Mouse (Mus musculus): ENCODE results near the gene Rab5c. TPM values are rescaled to one million over a fixed set of nuclear protein-coding genes. Genes with fewer than 3 reads are reported as not detected.

Rab5c gene
- total and polyA plus RNA-seq, 2 experiments from 2014 or later: 34.4 to 250 TPM

DNA sequence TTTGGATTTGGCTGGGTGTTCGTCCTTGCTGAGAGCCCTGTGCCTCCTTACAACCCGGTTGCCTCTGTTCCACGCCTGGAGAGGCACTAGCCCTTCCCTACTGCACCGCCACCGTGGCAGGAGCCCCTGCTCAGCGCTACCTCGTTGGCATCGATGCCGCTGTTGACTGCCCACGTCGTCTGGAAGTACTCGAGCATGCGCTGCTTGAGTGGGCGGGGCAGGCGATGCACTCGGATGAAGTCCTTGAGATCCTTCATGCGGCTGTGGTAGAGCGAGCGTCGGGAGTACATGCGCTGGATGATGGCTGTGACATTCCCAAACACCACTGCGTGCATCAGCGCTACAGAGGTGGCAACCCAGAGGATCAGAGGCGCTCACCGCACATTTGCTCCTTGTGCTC lies 11.5 kb upstream of the Rab5c start:
- no peak overlapping the region for H3K4me2 ChIP-seq (ENCODE audit: low read depth, low read length, poor library complexity, severe bottlenecking)
- H3K36me3 ChIP-seq (ENCODE audit: insufficient read depth, low read length): peaks cover 30% of the 10 kb centered on the region
- H3K27me3 ChIP-seq (ENCODE audit: insufficient read depth, low read length): no peaks in the 10 kb centered on the region
- no peak for TF ChIP-seq CTCF (IDR thresholded peaks at IDR 0.05)
- no peak overlapping the region for H3K4me3 ChIP-seq (ENCODE audit: low read depth, low read length)
- DNase-seq (ENCODE audit: low spot score) (no peak), ATAC-seq (ENCODE audit: low FRiP score) (no peak)
- H3K9ac ChIP-seq (replicated peaks; ENCODE audit: low read length, poor library complexity, severe bottlenecking): no peak overlapping the region
- no peaks in the 10 kb centered on the region for H3K9me3 ChIP-seq (ENCODE audit: low read length)
- WGBS: 56% methylated on average over 25 of the region's 25 CpGs
- H3K27ac ChIP-seq (ENCODE audit: low read depth, low read length): no peak overlapping the region
- H3K4me1 ChIP-seq (ENCODE audit: insufficient read depth, low read length): no peaks in the 10 kb centered on the region

DNA sequence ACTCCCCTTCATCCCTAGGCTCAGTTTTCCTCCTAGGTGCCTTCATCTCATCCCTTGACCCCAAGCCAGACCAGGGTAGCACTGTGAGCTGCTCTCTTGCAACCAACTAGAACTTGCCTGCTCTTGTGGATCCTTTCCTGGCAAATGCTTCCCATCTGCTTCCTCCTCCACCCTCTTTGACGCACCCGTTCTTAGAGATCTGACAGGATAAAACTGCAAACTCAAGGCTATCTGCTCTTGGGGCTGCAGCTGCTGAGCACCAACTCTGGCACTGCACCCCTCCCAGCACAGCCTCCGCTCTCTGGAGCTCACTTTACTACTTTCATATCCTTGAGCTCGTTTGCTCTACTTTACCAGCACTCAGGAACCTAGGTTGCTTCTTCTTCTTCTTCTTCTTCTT lies 10.6 kb upstream of the Rab5c start:
- no peaks in the 10 kb centered on the region for H3K27me3 ChIP-seq (ENCODE audit: insufficient read depth, low read length)
- ATAC-seq (ENCODE audit: low FRiP score) (no peak), DNase-seq (ENCODE audit: low spot score) (no peak)
- H3K36me3 ChIP-seq (ENCODE audit: insufficient read depth, low read length): peaks cover 29% of the 10 kb centered on the region
- TF ChIP-seq CTCF (IDR thresholded peaks at IDR 0.05): no peak
- H3K4me3 ChIP-seq (ENCODE audit: low read depth, low read length): no peak overlapping the region
- H3K27ac ChIP-seq (ENCODE audit: low read depth, low read length): no peak overlapping the region
- no peak overlapping the region for H3K9ac ChIP-seq (replicated peaks; ENCODE audit: low read length, poor library complexity, severe bottlenecking)
- 80% methylated on average over 4 of the region's 4 CpGs for WGBS
- H3K4me1 ChIP-seq (ENCODE audit: insufficient read depth, low read length): no peaks in the 10 kb centered on the region
- H3K4me2 ChIP-seq (ENCODE audit: low read depth, low read length, poor library complexity, severe bottlenecking): no peak overlapping the region
- H3K9me3 ChIP-seq (ENCODE audit: low read length): no peaks in the 10 kb centered on the region

GRCm38 (mm10) chr11:100747114-100747513 lies 9.1 kb upstream of the Rab5c start:
- Histone ChIP-seq H3K4me2 (ENCODE audit: low read depth, low read length, poor library complexity, severe bottlenecking) (no peak overlapping the region), H3K36me3 (ENCODE audit: insufficient read depth, low read length) (peaks cover 33% of the 10 kb centered on the region), H3K4me3 (ENCODE audit: low read depth, low read length) (no peak overlapping the region), H3K27ac (ENCODE audit: low read depth, low read length) (no peak overlapping the region), H3K27me3 (ENCODE audit: insufficient read depth, low read length) (no peaks in the 10 kb centered on the region), H3K9ac (replicated peaks; ENCODE audit: low read length, poor library complexity, severe bottlenecking) (no peak overlapping the region), H3K9me3 (ENCODE audit: low read length) (no peaks in the 10 kb centered on the region), H3K4me1 (ENCODE audit: insufficient read depth, low read length) (no peaks in the 10 kb centered on the region)
- 77% methylated on average over 5 of the region's 5 CpGs for WGBS
- TF ChIP-seq CTCF (IDR thresholded peaks at IDR 0.05): no peak
- DNase-seq (ENCODE audit: low spot score) (no peak), ATAC-seq (ENCODE audit: low FRiP score) (no peak)

- Histone ChIP-seq H3K4me3 (ENCODE audit: low read depth, low read length) (no peak overlapping the region), H3K27ac (ENCODE audit: low read depth, low read length) (no peak overlapping the region), H3K9ac (replicated peaks; ENCODE audit: low read length, poor library complexity, severe bottlenecking) (no peak overlapping the region), H3K4me2 (ENCODE audit: low read depth, low read length, poor library complexity, severe bottlenecking) (no peak overlapping the region), H3K36me3 (ENCODE audit: insufficient read depth, low read length) (peaks cover 35% of the 10 kb centered on the region), H3K9me3 (ENCODE audit: low read length) (no peaks in the 10 kb centered on the region), H3K27me3 (ENCODE audit: insufficient read depth, low read length) (no peaks in the 10 kb centered on the region), H3K4me1 (ENCODE audit: insufficient read depth, low read length) (no peaks in the 10 kb centered on the region)
- ATAC-seq (ENCODE audit: low FRiP score): no peak
- TF ChIP-seq CTCF (IDR thresholded peaks at IDR 0.05): no peak
- no peak for DNase-seq (ENCODE audit: low spot score)
- 90% methylated on average over 10 of the region's 10 CpGs for WGBS
These were observed 8.5 kb upstream of the Rab5c start for GRCm38 (mm10) chr11:100746546-100746945.

GRCm38 (mm10) chr11:100745085-100745484 lies 7.1 kb upstream of the Rab5c start:
- DNase-seq (ENCODE audit: low spot score): peak; percentile 76
- peak; percentile 38; the same call in 1 of the 2 replicates for ATAC-seq (ENCODE audit: low FRiP score)

GRCm38 (mm10) chr11:100741348-100741747 lies 3.3 kb upstream of the Rab5c start:
- Histone ChIP-seq H3K36me3 (ENCODE audit: insufficient read depth, low read length) (peaks cover 24% of the 10 kb centered on the region), H3K27me3 (ENCODE audit: insufficient read depth, low read length) (no peaks in the 10 kb centered on the region), H3K9ac (replicated peaks; ENCODE audit: low read length, poor library complexity, severe bottlenecking) (no peak overlapping the region), H3K4me3 (ENCODE audit: low read depth, low read length) (no peak overlapping the region), H3K27ac (ENCODE audit: low read depth, low read length) (no peak overlapping the region), H3K4me1 (ENCODE audit: insufficient read depth, low read length) (no peaks in the 10 kb centered on the region), H3K4me2 (ENCODE audit: low read depth, low read length, poor library complexity, severe bottlenecking) (no peak overlapping the region), H3K9me3 (ENCODE audit: low read length) (no peaks in the 10 kb centered on the region)
- TF ChIP-seq CTCF (IDR thresholded peaks at IDR 0.05): no peak
- no peak for DNase-seq (ENCODE audit: low spot score)
- no peak for ATAC-seq (ENCODE audit: low FRiP score)
- WGBS: 74% methylated on average over 6 of the region's 6 CpGs

More at GRCm38 (mm10) chr11:100745085-100745484, 7.1 kb upstream of the Rab5c start:
- Histone ChIP-seq H3K9ac (replicated peaks; ENCODE audit: low read length, poor library complexity, severe bottlenecking) (no peak overlapping the region), H3K4me3 (ENCODE audit: low read depth, low read length) (no peak overlapping the region), H3K36me3 (ENCODE audit: insufficient read depth, low read length) (peaks cover 40% of the 10 kb centered on the region), H3K9me3 (ENCODE audit: low read length) (no peaks in the 10 kb centered on the region), H3K27ac (ENCODE audit: low read depth, low read length) (no peak overlapping the region), H3K4me1 (ENCODE audit: insufficient read depth, low read length) (no peaks in the 10 kb centered on the region), H3K4me2 (ENCODE audit: low read depth, low read length, poor library complexity, severe bottlenecking) (no peak overlapping the region), H3K27me3 (ENCODE audit: insufficient read depth, low read length) (no peaks in the 10 kb centered on the region)
- WGBS: 20% methylated on average over 6 of the region's 6 CpGs
- peak; percentile 80 for TF ChIP-seq CTCF (IDR thresholded peaks at IDR 0.05)

Measured in midbrain, postnatal 0 days (tissue).